Mouse (Mus musculus) forebrain, embryonic 13.5 days (tissue): Measurements from ENCODE around the gene Zmiz1. TPM values are rescaled to one million over a fixed set of nuclear protein-coding genes. Genes with fewer than 3 reads are reported as not detected.
A peak's percentile ranks its signal among the peaks of the same experiment; 100 is the strongest.

Experiments used
- ATAC-seq: fragments of 200-750 bp; cut with Nextera tagmentation; 2 replicates; pipeline ENCODE4 v1.8.0; 2017
- H3K27ac ChIP-seq: fragments of 300-500 bp; sonication (generic); 2 replicates; pipeline ENCODE4 v1.5.1; 2015; ENCODE audit warnings: inconsistent platforms, mild to moderate bottlenecking, moderate library complexity
- H3K27me3 ChIP-seq: fragments of 300-500 bp; sonication (generic); 2 replicates; pipeline ENCODE4 v1.6.1; 2015; ENCODE audit warnings: mild to moderate bottlenecking, inconsistent platforms
- H3K36me3 ChIP-seq: fragments of 300-500 bp; sonication (generic); 2 replicates; pipeline ENCODE4 v1.6.1; 2015; ENCODE audit warnings: mild to moderate bottlenecking, inconsistent platforms; ENCODE audit not compliant: poor library complexity, severe bottlenecking
- H3K4me1 ChIP-seq: fragments of 300-500 bp; sonication (generic); 2 replicates; pipeline ENCODE4 v1.6.1; 2015; ENCODE audit warnings: inconsistent platforms
- H3K4me2 ChIP-seq: fragments of 300-500 bp; sonication (generic); 2 replicates; pipeline ENCODE4 v1.6.1; 2015; ENCODE audit warnings: inconsistent platforms, mild to moderate bottlenecking, moderate library complexity
- H3K4me3 ChIP-seq: fragments of 300-500 bp; sonication (generic); 2 replicates; pipeline ENCODE4 v1.5.1; 2015; ENCODE audit warnings: mild to moderate bottlenecking, inconsistent platforms
- H3K9ac ChIP-seq: fragments of 300-500 bp; sonication (generic); 2 replicates; pipeline ENCODE4 v1.6.1; 2015; ENCODE audit warnings: mild to moderate bottlenecking, inconsistent platforms
- H3K9me3 ChIP-seq: fragments of 300-500 bp; sonication (generic); replicated peaks from 2 replicates; pipeline ENCODE4 v1.6.1; 2016; ENCODE audit warnings: inconsistent platforms
- WGBS: fragments of 180-500 bp; shearing (Covaris S2); methylation state at CpG from one replicate; pipeline ENCODE4 v1.1.7; 2015; 5-methylcytosine and 5-hydroxymethylcytosine counted together
- polyA plus RNA-seq: library from polyadenylated mRNA; unstranded; fragments of >200 nt; fragmentation: Nextera tagmentation; extraction: Ambion mirVana; gene quantifications from 2 replicates; pipeline ENCODE4 v1.2.1, GENCODE M21; 2015

Gene Zmiz1
- polyA plus RNA-seq, 1 experiment from 2014 or later = 57.2 TPM

GRCm38 (mm10) chr14:25583899-25584298 is 124.9 kb downstream of the Zmiz1 start:
- no peak for ATAC-seq
- peak overlapping the region; percentile 37; the same call in 1 of the 2 replicates for H3K9ac ChIP-seq
- H3K4me3 ChIP-seq = no peak overlapping the region
- H3K9me3 ChIP-seq = no peaks in the 10 kb centered on the region
- peak overlapping the region; percentile 99 for H3K27ac ChIP-seq
- peaks cover 48% of the 10 kb centered on the region for H3K36me3 ChIP-seq
- no peaks in the 10 kb centered on the region for H3K27me3 ChIP-seq
- H3K4me1 ChIP-seq = peaks cover 73% of the 10 kb centered on the region
- WGBS = 69% methylated on average over 10 of the region's 10 CpGs
- no peak overlapping the region for H3K4me2 ChIP-seq

- Histone ChIP-seq H3K4me3 (no peak overlapping the region), H3K27me3 (no peaks in the 10 kb centered on the region), H3K4me2 (peak overlapping the region; percentile 50), H3K4me1 (peaks cover 75% of the 10 kb centered on the region), H3K9me3 (no peaks in the 10 kb centered on the region), H3K9ac (peak overlapping the region; percentile 62), H3K36me3 (peaks cover 47% of the 10 kb centered on the region), H3K27ac (peak overlapping the region; percentile 99)
- WGBS = 5% methylated on average over 21 of the region's 21 CpGs
- peak; percentile 84 for ATAC-seq
Observed at GRCm38 (mm10) chr14:25585545-25586301, 126.7 kb downstream of the Zmiz1 start.

- H3K27me3 ChIP-seq = no peaks in the 10 kb centered on the region
- peak overlapping the region; percentile 62 for H3K9ac ChIP-seq
- H3K9me3 ChIP-seq = no peaks in the 10 kb centered on the region
- peak; percentile 1; the same call in 1 of the 2 replicates for ATAC-seq
- peaks cover 43% of the 10 kb centered on the region for H3K36me3 ChIP-seq
- H3K4me2 ChIP-seq = peak overlapping the region; percentile 50
- 16% methylated on average over 10 of the region's 10 CpGs for WGBS
- peak overlapping the region; percentile 9; the same call in 1 of the 2 replicates for H3K4me3 ChIP-seq
- peak overlapping the region; percentile 99 for H3K27ac ChIP-seq
- H3K4me1 ChIP-seq = peaks cover 76% of the 10 kb centered on the region
Observed at GRCm38 (mm10) chr14:25586846-25587486, 128.0 kb downstream of the Zmiz1 start.

DNA sequence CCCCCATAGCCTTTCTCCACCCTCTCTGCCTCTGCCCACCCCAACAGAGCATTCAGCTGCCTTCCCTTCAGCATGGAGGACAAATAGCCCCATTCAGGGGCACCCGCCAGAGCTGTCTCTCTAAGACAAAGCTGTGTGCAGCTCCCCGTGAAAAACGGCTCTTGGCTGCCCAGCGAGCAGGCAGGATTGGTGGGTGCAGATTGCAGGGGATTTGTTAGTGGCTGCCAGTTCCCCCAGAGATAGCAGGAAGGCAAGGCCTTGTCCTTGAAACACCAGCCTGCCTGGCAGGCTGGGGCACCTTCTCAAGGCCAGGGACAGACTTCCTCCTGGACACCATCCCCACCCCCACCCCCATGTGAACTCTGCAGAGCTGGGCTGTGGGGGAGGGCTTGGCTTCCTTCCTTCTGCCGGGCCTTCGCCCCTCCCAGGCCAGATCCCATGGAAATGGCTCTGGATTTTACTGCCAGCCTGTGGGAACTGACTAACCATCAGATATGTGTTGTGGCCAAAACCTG is 128.6 kb downstream of the Zmiz1 start:
- H3K27me3 ChIP-seq = no peaks in the 10 kb centered on the region
- H3K27ac ChIP-seq = peak overlapping the region; percentile 99
- ATAC-seq = peak; percentile 60
- H3K9ac ChIP-seq = peak overlapping the region; percentile 62
- peak overlapping the region; percentile 9; the same call in 1 of the 2 replicates for H3K4me3 ChIP-seq
- 1% methylated on average over 6 of the region's 6 CpGs for WGBS
- no peaks in the 10 kb centered on the region for H3K9me3 ChIP-seq
- H3K4me2 ChIP-seq = peak overlapping the region; percentile 50
- H3K36me3 ChIP-seq = peaks cover 42% of the 10 kb centered on the region
- peaks cover 82% of the 10 kb centered on the region for H3K4me1 ChIP-seq

GRCm38 (mm10) chr14:25588156-25588555 is 129.2 kb downstream of the Zmiz1 start:
- ATAC-seq = no peak
- Histone ChIP-seq H3K9me3 (no peaks in the 10 kb centered on the region), H3K36me3 (peaks cover 42% of the 10 kb centered on the region), H3K4me3 (no peak overlapping the region), H3K27me3 (no peaks in the 10 kb centered on the region), H3K4me1 (peaks cover 88% of the 10 kb centered on the region), H3K27ac (peak overlapping the region; percentile 99), H3K9ac (peak overlapping the region; percentile 62), H3K4me2 (peak overlapping the region; percentile 50)
- WGBS = 32% methylated on average over 2 of the region's 2 CpGs

DNA sequence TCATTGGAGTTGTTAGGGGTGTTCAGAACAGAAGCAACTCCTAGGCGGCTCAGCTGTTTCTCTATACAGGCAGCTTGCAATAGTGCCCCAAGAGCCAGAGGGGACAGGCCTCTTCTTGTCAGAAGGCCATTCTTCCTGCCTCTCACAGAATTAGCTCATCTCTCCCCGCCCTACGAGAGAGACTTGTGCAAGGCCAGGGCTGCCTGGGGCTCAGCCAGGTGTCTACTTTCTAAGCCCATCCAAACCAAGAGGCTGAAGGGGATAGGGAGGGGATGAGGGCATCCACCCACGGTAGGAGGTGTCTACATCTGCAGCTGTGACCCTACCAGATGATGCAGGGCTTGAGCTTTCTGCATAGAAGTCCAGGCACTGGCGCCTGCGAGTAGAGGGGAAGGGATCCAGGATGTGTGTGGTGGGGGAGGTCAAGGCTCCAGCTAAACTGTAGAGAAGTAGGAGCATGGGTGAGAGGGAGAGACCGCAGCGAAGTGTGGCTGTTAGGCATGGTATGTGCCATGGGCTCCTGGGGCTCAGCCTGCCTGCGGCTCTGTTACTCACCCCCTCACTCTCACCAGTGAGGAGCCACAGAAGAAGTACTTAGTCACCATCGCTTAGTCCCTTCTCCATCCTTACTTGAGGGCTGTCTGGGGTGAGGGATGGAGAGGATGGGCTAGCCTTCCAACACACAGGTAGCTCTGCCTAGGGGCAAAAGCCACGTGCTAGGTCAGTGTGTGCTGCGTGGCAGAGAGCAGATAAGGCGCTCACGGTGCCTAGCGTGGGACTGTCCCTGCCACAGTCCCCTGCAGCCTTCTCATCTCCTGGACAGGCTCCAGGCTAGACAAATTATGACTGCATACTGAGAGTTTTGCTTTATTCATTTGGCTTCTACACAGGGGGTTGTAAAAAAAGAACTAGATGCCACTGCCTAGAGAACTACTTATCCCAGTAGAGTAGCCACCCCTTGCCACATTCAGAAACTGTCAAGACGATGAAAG is 130.3 kb downstream of the Zmiz1 start:
- Histone ChIP-seq H3K9ac (peak overlapping the region; percentile 34; the same call in 1 of the 2 replicates), H3K36me3 (peaks cover 39% of the 10 kb centered on the region)

DNA sequence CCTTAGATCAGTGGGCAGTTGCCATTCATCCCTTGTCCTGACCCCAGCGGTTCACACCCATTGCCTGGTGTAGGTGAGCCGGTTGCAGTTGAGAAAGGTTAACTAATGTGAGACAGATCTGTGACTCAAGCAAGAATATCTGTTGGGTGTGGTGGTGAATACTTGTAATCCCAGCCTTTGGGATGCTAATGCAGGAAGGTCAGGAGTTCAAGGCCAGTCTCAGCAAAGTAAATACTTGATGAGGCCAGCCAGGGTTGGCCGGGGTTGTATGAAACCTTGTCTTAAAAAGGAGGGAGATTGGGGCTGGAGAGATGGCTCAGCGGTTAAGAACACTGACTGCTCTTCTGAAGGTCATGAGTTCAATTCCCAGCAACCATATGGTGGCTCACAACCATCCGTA is 132.0 kb downstream of the Zmiz1 start:
- 74% methylated on average over 5 of the region's 5 CpGs for WGBS
- Histone ChIP-seq H3K4me3 (no peak overlapping the region), H3K9me3 (no peaks in the 10 kb centered on the region), H3K4me1 (peaks cover 82% of the 10 kb centered on the region), H3K27me3 (no peaks in the 10 kb centered on the region), H3K27ac (no peak overlapping the region), H3K4me2 (no peak overlapping the region), H3K9ac (no peak overlapping the region), H3K36me3 (peaks cover 38% of the 10 kb centered on the region)
- no peak for ATAC-seq

More for the DNA sequence above, 130.3 kb downstream of the Zmiz1 start:
- H3K4me1 ChIP-seq = peaks cover 89% of the 10 kb centered on the region
- ATAC-seq = no peak
- no peak overlapping the region for H3K4me3 ChIP-seq
- no peak overlapping the region for H3K4me2 ChIP-seq
- no peaks in the 10 kb centered on the region for H3K9me3 ChIP-seq
- H3K27ac ChIP-seq = peak overlapping the region; percentile 99
- no peaks in the 10 kb centered on the region for H3K27me3 ChIP-seq
- 64% methylated on average over 16 of the region's 16 CpGs for WGBS

- no peaks in the 10 kb centered on the region for H3K9me3 ChIP-seq
- peaks cover 38% of the 10 kb centered on the region for H3K36me3 ChIP-seq
- 100% methylated on average over 1 of the region's 1 CpGs for WGBS
- no peak overlapping the region for H3K27ac ChIP-seq
- no peak overlapping the region for H3K4me3 ChIP-seq
- peaks cover 77% of the 10 kb centered on the region for H3K4me1 ChIP-seq
- no peak overlapping the region for H3K9ac ChIP-seq
- no peak overlapping the region for H3K4me2 ChIP-seq
- H3K27me3 ChIP-seq = no peaks in the 10 kb centered on the region
- ATAC-seq = no peak
Observed at GRCm38 (mm10) chr14:25591426-25591825, 132.4 kb downstream of the Zmiz1 start.

DNA sequence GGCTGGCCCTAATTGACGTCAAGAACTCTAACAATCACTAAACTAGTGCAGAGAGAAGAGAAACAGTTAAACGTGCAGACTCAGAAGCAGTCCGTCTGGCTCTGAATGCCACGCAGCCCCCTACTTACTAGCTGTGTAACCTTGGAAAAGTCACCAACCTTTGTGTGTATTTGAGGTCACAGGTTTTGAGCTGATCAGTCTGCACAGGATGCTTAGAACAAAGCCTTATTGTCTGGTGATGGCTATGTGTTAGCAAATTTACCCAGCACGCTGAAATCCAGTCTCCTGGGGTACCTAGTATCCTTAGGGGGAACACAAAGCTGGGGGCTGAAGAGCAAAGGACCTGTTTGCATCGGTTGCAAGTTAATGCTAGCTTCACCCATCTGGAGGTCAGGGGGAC is 133.5 kb downstream of the Zmiz1 start:
- peak overlapping the region; percentile 57; the same call in 1 of the 2 replicates for H3K27ac ChIP-seq

DNA sequence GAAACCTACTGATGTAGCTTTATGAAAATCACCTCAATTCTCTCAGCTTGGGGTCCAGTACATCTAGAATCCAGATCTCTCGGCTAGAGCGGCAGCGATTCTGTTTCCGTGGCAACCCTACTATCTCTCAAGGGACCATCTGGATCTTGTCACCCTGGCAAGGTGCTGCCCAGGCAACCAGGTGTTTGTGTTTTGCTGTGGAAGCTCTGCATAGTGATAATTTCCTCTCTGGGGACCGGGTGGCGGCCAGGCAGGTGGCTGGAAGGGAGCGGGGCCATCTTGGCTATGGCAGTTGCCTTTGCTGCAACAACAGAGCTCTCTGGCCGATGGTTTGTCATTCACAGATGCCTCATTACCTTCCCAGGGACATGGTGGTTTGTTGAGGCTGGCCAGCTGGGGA is 134.9 kb downstream of the Zmiz1 start:
- WGBS = 65% methylated on average over 8 of the region's 8 CpGs
- no peaks in the 10 kb centered on the region for H3K9me3 ChIP-seq
- peak overlapping the region; percentile 73 for H3K27ac ChIP-seq
- no peak overlapping the region; the same call in 1 of the 2 replicates for H3K4me2 ChIP-seq
- no peak for ATAC-seq
- H3K9ac ChIP-seq = no peak overlapping the region
- peaks cover 53% of the 10 kb centered on the region for H3K4me1 ChIP-seq
- no peaks in the 10 kb centered on the region for H3K27me3 ChIP-seq
- H3K36me3 ChIP-seq = peaks cover 59% of the 10 kb centered on the region
- H3K4me3 ChIP-seq = no peak overlapping the region

More for the DNA sequence above, 133.5 kb downstream of the Zmiz1 start:
- WGBS = 51% methylated on average over 6 of the region's 6 CpGs
- Histone ChIP-seq H3K9me3 (no peaks in the 10 kb centered on the region), H3K9ac (no peak overlapping the region), H3K4me2 (no peak overlapping the region), H3K27me3 (no peaks in the 10 kb centered on the region), H3K4me1 (peaks cover 66% of the 10 kb centered on the region), H3K4me3 (no peak overlapping the region), H3K36me3 (peaks cover 45% of the 10 kb centered on the region)
- no peak for ATAC-seq

DNA sequence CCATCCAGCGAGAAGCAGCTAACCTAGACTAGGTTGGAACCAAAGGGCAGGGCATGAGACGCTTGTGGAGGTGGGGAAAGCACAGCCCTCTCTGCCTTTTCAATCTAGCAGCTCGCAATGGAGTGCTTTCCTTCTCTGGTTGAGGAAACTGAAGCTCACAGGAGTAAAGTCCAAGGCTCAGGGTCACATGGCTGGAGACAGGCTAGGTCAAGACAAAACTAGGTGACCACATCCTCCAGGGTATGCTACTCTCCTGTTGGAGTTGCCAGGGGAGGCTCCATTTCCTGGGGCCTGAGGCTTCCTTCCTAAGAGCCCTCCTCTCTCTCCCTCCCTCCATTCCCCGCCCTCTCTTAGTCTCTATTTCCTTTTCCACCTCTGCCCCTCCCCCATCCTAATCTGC is 135.6 kb downstream of the Zmiz1 start:
- no peak overlapping the region for H3K9ac ChIP-seq
- H3K4me1 ChIP-seq = peaks cover 45% of the 10 kb centered on the region
- 46% methylated on average over 4 of the region's 4 CpGs for WGBS
- H3K27ac ChIP-seq = peak overlapping the region; percentile 73
- H3K4me3 ChIP-seq = no peak overlapping the region
- H3K4me2 ChIP-seq = no peak overlapping the region
- H3K36me3 ChIP-seq = peaks cover 61% of the 10 kb centered on the region
- H3K9me3 ChIP-seq = no peaks in the 10 kb centered on the region
- ATAC-seq = no peak
- H3K27me3 ChIP-seq = no peaks in the 10 kb centered on the region
